Mouse (Mus musculus): ENCODE results near the gene Med24. TPM values are rescaled to one million over a fixed set of nuclear protein-coding genes. Genes with fewer than 3 reads are reported as not detected.

Med24 gene
- polyA plus RNA-seq, 1 experiment: 13.2 TPM

DNA sequence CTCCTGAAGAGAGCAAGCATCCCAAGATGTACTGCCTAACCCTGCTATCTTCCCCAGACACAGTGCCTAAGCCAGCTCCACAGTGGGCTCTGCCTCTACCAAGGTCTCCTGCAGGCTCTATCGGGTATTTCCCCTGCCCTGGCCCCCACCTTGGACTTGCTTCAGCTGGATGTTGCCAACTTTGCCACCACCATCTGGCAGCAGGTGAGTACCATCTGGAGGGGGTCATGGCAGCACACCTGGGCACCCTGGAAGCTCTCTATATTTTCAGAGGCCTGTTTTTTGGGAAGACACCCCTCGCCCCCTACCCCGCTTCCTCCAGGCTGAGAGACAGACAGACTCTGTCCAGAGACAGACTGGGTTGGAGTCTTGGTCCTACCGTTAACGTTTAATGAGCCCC lies 26.9 kb downstream of the Med24 start:
- Histone ChIP-seq H3K4me1 (ENCODE audit: control insufficient read depth) (no peaks in the 10 kb centered on the region; the same call in 1 of the 2 replicates), H3K36me3 (ENCODE audit: control insufficient read depth) (peaks cover 36% of the 10 kb centered on the region), H3K9me3 (ENCODE audit: control insufficient read depth, low read length) (no peaks in the 10 kb centered on the region), H3K4me3 (replicated peaks) (no peak overlapping the region), H3K27me3 (ENCODE audit: control insufficient read depth) (no peaks in the 10 kb centered on the region; the same call in 1 of the 2 replicates)
- TF ChIP-seq TAL1 (IDR thresholded peaks at IDR 0.05; ENCODE audit: low read length) (no peak), GATA1 (IDR thresholded peaks at IDR 0.05; ENCODE audit: low read length) (no peak)

DNA sequence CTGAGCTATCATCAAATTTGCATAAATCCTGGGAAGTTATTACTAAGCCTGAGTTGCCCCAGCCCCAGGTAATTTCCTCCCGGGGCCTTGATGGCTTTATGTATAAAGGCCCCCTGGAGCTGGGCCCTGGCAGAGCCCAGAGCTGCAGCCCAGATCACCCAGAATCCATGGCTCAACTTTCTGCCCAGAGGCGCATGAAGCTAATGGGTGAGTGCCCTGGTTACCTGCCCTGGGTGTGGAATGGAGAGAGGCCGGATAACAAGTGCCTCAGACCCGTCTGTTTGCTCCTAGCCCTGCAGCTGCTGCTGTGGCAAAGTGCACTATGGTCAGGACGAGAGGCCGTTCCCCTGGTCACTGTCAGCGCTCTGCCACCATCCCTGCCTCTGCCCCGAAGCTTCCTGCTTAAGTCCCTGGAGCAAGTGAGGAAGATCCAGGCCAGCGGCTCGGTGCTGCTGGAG lies 28.0 kb downstream of the Med24 start, which contains the start of gene Csf3:
TSS of gene Csf3 (plus strand) at position 51 of the 458 bp plus-strand sequence.
- TF ChIP-seq TAL1 (IDR thresholded peaks at IDR 0.05; ENCODE audit: low read length) (no peak), GATA1 (IDR thresholded peaks at IDR 0.05; ENCODE audit: low read length) (no peak)

DNA sequence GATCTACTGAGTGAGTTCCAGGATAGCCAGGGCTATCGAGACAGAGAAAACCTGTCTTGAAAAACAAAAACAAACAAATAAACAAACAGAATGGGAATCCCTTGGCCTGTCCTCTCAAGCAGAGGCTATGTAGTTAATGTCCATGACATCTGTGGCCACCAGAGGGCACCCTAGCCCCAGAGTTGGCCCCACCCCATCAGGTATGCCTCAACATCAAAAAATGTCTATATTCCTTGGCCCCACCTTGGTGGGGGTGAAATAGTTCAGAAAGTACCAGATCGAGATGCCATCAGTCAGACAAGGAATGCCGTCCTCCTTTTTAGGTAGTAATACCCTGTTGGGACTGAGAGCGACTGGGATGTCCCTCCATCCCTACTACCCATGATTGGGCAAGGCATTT lies 29.3 kb downstream of the Med24 start:
- Histone ChIP-seq H3K4me3 (replicated peaks) (no peak overlapping the region), H3K36me3 (ENCODE audit: control insufficient read depth) (peaks cover 33% of the 10 kb centered on the region), H3K27me3 (ENCODE audit: control insufficient read depth) (no peaks in the 10 kb centered on the region; the same call in 1 of the 2 replicates), H3K9me3 (ENCODE audit: control insufficient read depth, low read length) (no peaks in the 10 kb centered on the region), H3K4me1 (ENCODE audit: control insufficient read depth) (no peaks in the 10 kb centered on the region; the same call in 1 of the 2 replicates)
- no peak for TF ChIP-seq TAL1 (IDR thresholded peaks at IDR 0.05; ENCODE audit: low read length)
- TF ChIP-seq GATA1 (IDR thresholded peaks at IDR 0.05; ENCODE audit: low read length): no peak

More for the DNA sequence above, 28.0 kb downstream of the Med24 start, which contains the start of gene Csf3:
- Histone ChIP-seq H3K4me3 (replicated peaks) (no peak within 1 kb of the TSS), H3K9me3 (ENCODE audit: control insufficient read depth, low read length) (no peaks in the 10 kb centered on the region), H3K27me3 (ENCODE audit: control insufficient read depth) (no peaks in the 10 kb centered on the region; the same call in 1 of the 2 replicates), H3K36me3 (ENCODE audit: control insufficient read depth) (peaks cover 33% of the 10 kb centered on the region), H3K4me1 (ENCODE audit: control insufficient read depth) (no peaks in the 10 kb centered on the region; the same call in 1 of the 2 replicates)

DNA sequence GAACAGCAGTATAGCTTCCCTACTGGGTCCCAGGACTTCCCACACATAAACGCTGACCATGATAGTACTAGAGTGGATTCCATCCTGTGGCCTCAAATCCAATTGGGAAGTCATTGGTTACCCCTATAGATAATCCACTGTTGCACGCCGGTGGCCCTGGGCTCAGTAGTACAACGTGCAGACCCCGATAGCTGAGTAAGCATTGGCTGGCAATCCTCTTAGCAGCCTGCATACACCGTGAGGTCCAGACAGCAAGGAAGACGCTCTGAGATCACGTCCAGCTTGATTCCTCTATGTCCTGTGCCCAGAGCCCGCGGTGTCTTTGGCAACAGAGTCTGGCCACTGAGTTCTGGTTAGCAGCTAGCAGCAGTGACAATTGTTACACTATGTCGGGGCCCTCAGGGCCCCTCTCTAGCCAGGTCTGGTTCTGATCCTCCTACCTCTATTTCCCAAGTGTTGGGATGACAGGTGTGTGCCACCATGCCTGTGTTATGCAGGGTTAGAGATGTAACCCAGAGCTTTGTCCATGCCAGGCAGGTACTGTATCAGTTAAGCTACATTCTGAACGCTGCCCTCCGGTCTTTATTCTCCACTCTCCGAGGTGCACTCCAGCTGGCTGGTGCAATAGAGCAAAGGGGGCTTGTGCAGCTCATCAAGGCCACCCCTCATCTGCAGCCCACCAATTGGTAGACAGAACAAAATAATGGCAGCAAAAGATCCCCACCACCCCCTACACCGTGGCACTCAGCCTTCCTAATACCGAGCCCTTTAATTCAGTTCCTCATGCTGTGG lies 30.2 kb downstream of the Med24 start:
- Histone ChIP-seq H3K9me3 (ENCODE audit: control insufficient read depth, low read length) (no peaks in the 10 kb centered on the region), H3K27me3 (ENCODE audit: control insufficient read depth) (no peaks in the 10 kb centered on the region; the same call in 1 of the 2 replicates), H3K4me1 (ENCODE audit: control insufficient read depth) (no peaks in the 10 kb centered on the region; the same call in 1 of the 2 replicates), H3K4me3 (replicated peaks) (no peak overlapping the region), H3K36me3 (ENCODE audit: control insufficient read depth) (peaks cover 33% of the 10 kb centered on the region)
- TF ChIP-seq GATA1 (IDR thresholded peaks at IDR 0.05; ENCODE audit: low read length): no peak
- TF ChIP-seq TAL1 (IDR thresholded peaks at IDR 0.05; ENCODE audit: low read length): no peak

DNA sequence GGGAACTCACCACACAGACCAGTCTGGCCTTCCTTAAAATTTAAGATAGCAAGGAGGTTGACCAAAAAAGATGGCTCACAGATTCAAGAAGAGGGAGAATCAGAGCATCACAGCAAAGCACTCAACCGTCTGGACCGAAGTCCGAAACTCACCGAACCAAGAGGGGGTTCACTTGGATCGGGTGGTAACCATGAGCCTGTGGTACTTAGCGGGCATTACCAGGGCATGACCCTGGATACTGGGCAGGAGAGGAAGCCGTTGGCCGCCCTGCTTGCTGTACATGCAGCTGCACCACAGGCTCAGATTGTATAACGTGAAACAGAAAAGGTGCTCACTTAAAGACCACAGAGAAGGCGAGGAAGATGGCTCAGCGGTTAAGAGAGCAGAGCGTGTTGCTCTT lies 32.0 kb downstream of the Med24 start:
- H3K4me3 ChIP-seq (replicated peaks): no peak overlapping the region
- no peaks in the 10 kb centered on the region for H3K9me3 ChIP-seq (ENCODE audit: control insufficient read depth, low read length)
- TF ChIP-seq GATA1 (IDR thresholded peaks at IDR 0.05; ENCODE audit: low read length): no peak
- no peak for TF ChIP-seq TAL1 (IDR thresholded peaks at IDR 0.05; ENCODE audit: low read length)
- peaks cover 2% of the 10 kb centered on the region for H3K4me1 ChIP-seq (ENCODE audit: control insufficient read depth)
- peaks cover 48% of the 10 kb centered on the region for H3K36me3 ChIP-seq (ENCODE audit: control insufficient read depth)
- no peaks in the 10 kb centered on the region; the same call in 1 of the 2 replicates for H3K27me3 ChIP-seq (ENCODE audit: control insufficient read depth)

DNA sequence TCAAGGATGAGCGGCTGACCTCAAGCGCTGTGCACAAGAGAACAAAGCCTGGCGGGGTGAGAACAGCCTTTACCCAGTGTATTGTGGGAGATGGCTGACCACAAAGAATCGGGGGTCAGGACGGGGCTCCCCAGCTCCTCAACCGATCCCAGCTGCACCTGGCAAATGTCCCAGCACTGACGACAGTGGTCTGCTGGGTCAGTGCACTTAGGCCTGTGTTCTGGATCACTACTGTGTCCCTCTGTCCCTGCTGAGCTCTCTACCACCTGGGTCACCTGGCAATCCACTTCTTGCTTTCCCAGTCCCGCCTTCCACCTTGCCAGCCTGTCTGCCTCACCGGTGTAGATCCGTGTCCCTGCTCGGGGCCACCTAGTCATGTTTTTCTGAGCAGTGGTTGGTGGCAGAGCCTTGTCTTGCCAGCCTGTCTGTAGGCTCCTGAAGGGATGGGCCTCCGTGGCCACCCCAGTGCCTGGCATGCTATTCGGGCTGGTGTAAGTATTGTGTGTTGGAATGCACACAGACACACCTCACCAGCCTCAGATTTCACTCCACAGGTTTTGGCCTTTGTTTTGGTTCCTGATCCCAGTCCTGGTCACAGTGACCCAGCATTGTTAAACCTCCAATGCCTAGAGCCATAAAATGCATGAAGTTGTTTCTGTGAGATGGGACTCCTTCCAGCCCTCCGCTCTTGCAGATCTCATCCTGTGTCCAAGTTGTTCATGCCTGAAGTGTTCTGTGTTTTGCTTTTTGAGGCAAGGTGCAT lies 32.6 kb downstream of the Med24 start:
- Histone ChIP-seq H3K27me3 (ENCODE audit: control insufficient read depth) (no peaks in the 10 kb centered on the region; the same call in 1 of the 2 replicates), H3K4me3 (replicated peaks) (no peak overlapping the region), H3K9me3 (ENCODE audit: control insufficient read depth, low read length) (no peaks in the 10 kb centered on the region), H3K36me3 (ENCODE audit: control insufficient read depth) (peaks cover 54% of the 10 kb centered on the region), H3K4me1 (ENCODE audit: control insufficient read depth) (peaks cover 2% of the 10 kb centered on the region)
- no peak for TF ChIP-seq GATA1 (IDR thresholded peaks at IDR 0.05; ENCODE audit: low read length)
- TF ChIP-seq TAL1 (IDR thresholded peaks at IDR 0.05; ENCODE audit: low read length): no peak

DNA sequence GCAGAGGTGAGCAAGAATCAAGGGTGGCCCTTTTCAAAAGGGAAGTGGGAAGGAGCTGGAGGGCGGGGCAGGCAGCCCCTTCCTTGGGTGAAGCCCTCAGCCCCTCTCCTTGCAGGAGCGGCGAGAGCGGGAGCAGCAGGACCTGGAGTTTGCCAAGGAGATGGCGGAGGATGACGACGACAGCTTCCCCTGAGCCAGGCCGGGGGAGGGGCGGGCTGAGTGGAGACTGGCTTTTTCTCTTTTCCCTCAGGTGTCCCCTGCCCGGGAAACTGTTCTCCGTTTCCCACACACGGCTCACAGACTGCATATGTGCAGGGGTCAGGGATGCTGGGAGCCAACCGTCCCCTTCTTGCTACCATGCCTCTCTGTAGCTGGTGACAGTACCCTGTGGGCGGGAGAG lies 33.8 kb downstream of the Med24 start:
- Histone ChIP-seq H3K4me1 (ENCODE audit: control insufficient read depth) (peaks cover 2% of the 10 kb centered on the region), H3K9me3 (ENCODE audit: control insufficient read depth, low read length) (no peaks in the 10 kb centered on the region), H3K27me3 (ENCODE audit: control insufficient read depth) (no peaks in the 10 kb centered on the region), H3K36me3 (ENCODE audit: control insufficient read depth) (peaks cover 66% of the 10 kb centered on the region), H3K4me3 (replicated peaks) (no peak overlapping the region)
- TF ChIP-seq GATA1 (IDR thresholded peaks at IDR 0.05; ENCODE audit: low read length) (no peak), TAL1 (IDR thresholded peaks at IDR 0.05; ENCODE audit: low read length) (no peak)

DNA sequence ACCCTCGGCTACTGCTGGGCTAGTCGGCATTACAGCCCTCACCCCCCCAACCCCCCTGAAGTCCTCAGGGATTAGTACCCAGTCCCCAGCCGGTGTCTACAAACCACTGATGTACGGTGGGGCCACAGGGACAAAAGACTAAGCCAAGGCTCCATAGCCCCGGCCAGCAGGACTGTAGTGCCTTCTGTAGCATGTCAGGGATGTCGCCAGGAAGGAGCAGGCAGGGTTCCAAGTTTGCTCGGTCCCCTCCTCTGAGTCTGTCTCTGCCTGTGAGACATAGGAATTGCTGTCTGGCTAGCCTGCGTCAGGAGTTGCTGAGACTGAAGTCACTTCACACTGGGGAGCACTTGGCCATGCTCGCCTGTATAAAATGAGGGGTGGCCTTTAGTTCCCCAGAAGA lies 34.9 kb downstream of the Med24 start:
- Histone ChIP-seq H3K9me3 (ENCODE audit: control insufficient read depth, low read length) (no peaks in the 10 kb centered on the region), H3K36me3 (ENCODE audit: control insufficient read depth) (peaks cover 78% of the 10 kb centered on the region), H3K4me1 (ENCODE audit: control insufficient read depth) (peaks cover 2% of the 10 kb centered on the region), H3K4me3 (replicated peaks) (no peak overlapping the region), H3K27me3 (ENCODE audit: control insufficient read depth) (no peaks in the 10 kb centered on the region)
- TF ChIP-seq GATA1 (IDR thresholded peaks at IDR 0.05; ENCODE audit: low read length) (no peak), TAL1 (IDR thresholded peaks at IDR 0.05; ENCODE audit: low read length) (no peak)

DNA sequence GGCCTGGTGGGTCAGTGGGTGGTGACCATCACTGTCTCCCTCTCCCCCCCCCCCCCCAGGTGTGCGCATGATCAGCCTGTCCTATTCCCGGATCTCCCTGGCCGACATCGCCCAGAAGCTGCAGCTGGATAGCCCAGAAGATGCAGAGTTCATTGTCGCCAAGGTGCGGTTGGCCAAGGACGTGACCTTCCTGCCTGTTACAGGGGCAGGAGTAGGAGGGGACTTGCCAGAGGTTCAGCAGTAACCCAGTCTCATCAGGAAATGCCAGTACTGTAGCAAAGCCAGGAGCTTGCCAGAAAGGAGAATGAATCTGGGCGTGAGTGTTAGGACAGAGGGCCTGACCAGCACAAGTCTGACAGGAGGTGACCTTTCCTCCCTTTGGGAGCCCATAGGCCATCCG lies 35.5 kb downstream of the Med24 start:
- H3K36me3 ChIP-seq (ENCODE audit: control insufficient read depth): peaks cover 81% of the 10 kb centered on the region
- peaks cover 2% of the 10 kb centered on the region for H3K4me1 ChIP-seq (ENCODE audit: control insufficient read depth)
- no peak for TF ChIP-seq TAL1 (IDR thresholded peaks at IDR 0.05; ENCODE audit: low read length)
- TF ChIP-seq GATA1 (IDR thresholded peaks at IDR 0.05; ENCODE audit: low read length): no peak
- H3K27me3 ChIP-seq (ENCODE audit: control insufficient read depth): no peaks in the 10 kb centered on the region
- no peaks in the 10 kb centered on the region for H3K9me3 ChIP-seq (ENCODE audit: control insufficient read depth, low read length)
- no peak overlapping the region for H3K4me3 ChIP-seq (replicated peaks)

All from erythroblast, embryonic 14.5 days (primary cell).